Mouse (Mus musculus) adrenal gland, postnatal 10 days (tissue): ENCODE data around the gene Frmd5. TPM values are rescaled to one million over a fixed set of nuclear protein-coding genes. Genes with fewer than 3 reads are reported as not detected.

Experiments used
- total RNA-seq, 2 experiments: library from RNA; stranded (reverse); gene quantifications; 2 replicates each; pipeline ENCODE4 v1.2.3; 2021

Gene Frmd5
- total RNA-seq, 2 experiments from 2014 or later: 61.2 to 62.7 TPM

Other genes with a start within 250 kb of the Frmd5 start
- gene Casc4, start 59.9 kb upstream of the Frmd5 start, total RNA-seq: 10 to 100 TPM; 46.4 to 51.3 TPM
- 10 to 100 TPM; 29.4 to 36.7 TPM for gene Ctdspl2, start 148.9 kb upstream of the Frmd5 start, total RNA-seq
- not detected for gene Mageb3, start 149.0 kb upstream of the Frmd5 start, total RNA-seq
- 10 to 100 TPM; 16.8 to 16.9 TPM for gene Eif3j1, start 221.5 kb upstream of the Frmd5 start, total RNA-seq